Mouse (Mus musculus) heart, postnatal 14 days (tissue): ENCODE data around the gene Plg. TPM values are rescaled to one million over a fixed set of nuclear protein-coding genes. Genes with fewer than 3 reads are reported as not detected.

Source experiments
- DNase-seq, 2 experiments: peaks; one replicate each; pipeline ENCODE4 v3.0.0; 2021 to 2022
- intact Hi-C: fragments of 180-260 bp; cut with DNase I; formaldehyde crosslinking; loops from one replicate; pipeline ENCODE4 v1.15.1; 2025
- total RNA-seq, 2 experiments: library from RNA; stranded (reverse); gene quantifications; 2 replicates each; pipeline ENCODE4 v1.2.3; 2021

The Plg gene
- total RNA-seq, 2 experiments from 2014 or later, result not detected

GRCm38 (mm10) chr17:12382531-12382930 lies 4.1 kb downstream of the Plg start:
- DNase-seq, result no peak
- intact Hi-C loops, result no loop called here

GRCm38 (mm10) chr17:12385049-12385794 lies 6.8 kb downstream of the Plg start:
- intact Hi-C loops, result no loop called here
- no peak for DNase-seq

- intact Hi-C loops, result no loop called here
- no peak for DNase-seq
These were observed 9.4 kb downstream of the Plg start for GRCm38 (mm10) chr17:12387781-12388180.

- intact Hi-C loops, result no loop called here
- no peak for DNase-seq
These were observed 9.8 kb downstream of the Plg start for GRCm38 (mm10) chr17:12388239-12388638.

GRCm38 (mm10) chr17:12396163-12396677 lies 17.8 kb downstream of the Plg start:
- DNase-seq, result no peak
- intact Hi-C loops, result no loop called here

GRCm38 (mm10) chr17:12403420-12403819 lies 25.0 kb downstream of the Plg start:
- no peak for DNase-seq

GRCm38 (mm10) chr17:12409346-12409944 lies 31.0 kb downstream of the Plg start:
- no peak for DNase-seq

More at GRCm38 (mm10) chr17:12403420-12403819, 25.0 kb downstream of the Plg start:
- intact Hi-C loops, result no loop called here

GRCm38 (mm10) chr17:12412181-12412890 lies 33.9 kb downstream of the Plg start:
- intact Hi-C loops, result no loop called here
- DNase-seq, result peak; percentile 44 to 54

More at GRCm38 (mm10) chr17:12409346-12409944, 31.0 kb downstream of the Plg start:
- intact Hi-C loops, result no loop called here

GRCm38 (mm10) chr17:12412891-12413237 lies 34.5 kb downstream of the Plg start:
- no peak for DNase-seq
- intact Hi-C loops, result no loop called here

- intact Hi-C loops, result loop anchor here (5.0 kb wide), 1 partner anchor 582 kb away; no protein-coding TSS in a partner anchor
- DNase-seq, result peak; percentile 24 to 44
These were observed 36.8 kb downstream of the Plg start for GRCm38 (mm10) chr17:12415031-12415735.

- DNase-seq, result no peak
- intact Hi-C loops, result loop anchor here (2.0 to 5.0 kb wide), 4 partner anchors 39 to 582 kb away; no protein-coding TSS in a partner anchor
These were observed 37.3 kb downstream of the Plg start for GRCm38 (mm10) chr17:12415741-12416140.

- intact Hi-C loops, result loop anchor here (2.0 to 5.0 kb wide), 4 partner anchors 38 to 581 kb away; no protein-coding TSS in a partner anchor
- peak; percentile 82 to 89 for DNase-seq
These were observed 38.0 kb downstream of the Plg start for GRCm38 (mm10) chr17:12416250-12416895.

- DNase-seq, result no peak
- intact Hi-C loops, result loop anchor here (5.0 kb wide), 1 partner anchor 578 kb away; no protein-coding TSS in a partner anchor
These were observed 41.2 kb downstream of the Plg start for GRCm38 (mm10) chr17:12419491-12420079.

GRCm38 (mm10) chr17:12420886-12421574 lies 42.6 kb downstream of the Plg start:
- intact Hi-C loops, result no loop called here
- DNase-seq, result no peak

GRCm38 (mm10) chr17:12422143-12422542 lies 43.7 kb downstream of the Plg start:
- DNase-seq, result no peak
- intact Hi-C loops, result no loop called here

- intact Hi-C loops, result no loop called here
- no peak for DNase-seq
These were observed 48.7 kb downstream of the Plg start for GRCm38 (mm10) chr17:12427156-12427555.

GRCm38 (mm10) chr17:12428369-12428768 lies 50.0 kb downstream of the Plg start:
- DNase-seq, result no peak
- intact Hi-C loops, result no loop called here

GRCm38 (mm10) chr17:12431707-12432106 lies 53.3 kb downstream of the Plg start:
- no peak for DNase-seq
- intact Hi-C loops, result no loop called here

- intact Hi-C loops, result no loop called here
- DNase-seq, result no peak
These were observed 59.4 kb downstream of the Plg start for GRCm38 (mm10) chr17:12437771-12438170.
